Mouse (Mus musculus) embryonic facial prominence, embryonic 11.5 days (tissue): Measurements from ENCODE around the gene Mylk4. TPM values are rescaled to one million over a fixed set of nuclear protein-coding genes. Genes with fewer than 3 reads are reported as not detected.
A peak's percentile ranks its signal among the peaks of the same experiment; 100 is the strongest.

Experiments
- ATAC-seq: fragments of 200-750 bp; cut with Nextera tagmentation; replicated peaks from 2 replicates; pipeline ENCODE4 v1.8.0; 2017; ENCODE audit warnings: low read depth; ENCODE audit not compliant: insufficient number of reproducible peaks, low FRiP score, low TSS enrichment
- DNase-seq: peaks from one replicate; pipeline ENCODE4 v3.0.0-alpha.2; 2015; ENCODE audit warnings: low spot score
- H3K27ac ChIP-seq: fragments of 300-500 bp; sonication (generic); replicated peaks from 2 replicates; pipeline ENCODE4 v1.5.1; 2014; ENCODE audit warnings: mild to moderate bottlenecking, low read depth, low read length, control low read depth
- H3K27me3 ChIP-seq: fragments of 300-500 bp; sonication (generic); 2 replicates; pipeline ENCODE4 v1.6.1; 2014; ENCODE audit warnings: mild to moderate bottlenecking, low read length, moderate library complexity, mixed read lengths; ENCODE audit not compliant: control insufficient read depth, insufficient read depth
- H3K36me3 ChIP-seq: fragments of 300-500 bp; sonication (generic); replicated peaks from 2 replicates; pipeline ENCODE4 v1.6.1; 2014; ENCODE audit warnings: low read depth, mild to moderate bottlenecking, low read length, moderate library complexity, mixed read lengths; ENCODE audit not compliant: control insufficient read depth, insufficient read depth
- H3K4me1 ChIP-seq: fragments of 300-500 bp; sonication (generic); 2 replicates; pipeline ENCODE4 v1.6.1; 2014; ENCODE audit warnings: low read length, mixed read lengths; ENCODE audit not compliant: control insufficient read depth, insufficient read depth
- H3K4me2 ChIP-seq: fragments of 300-500 bp; sonication (generic); 2 replicates; pipeline ENCODE4 v1.6.1; 2014; ENCODE audit warnings: low read depth, mild to moderate bottlenecking, control low read depth, low read length, moderate library complexity
- H3K4me3 ChIP-seq: fragments of 300-500 bp; sonication (generic); 2 replicates; pipeline ENCODE4 v1.5.1; 2014; ENCODE audit warnings: low read depth, low read length, control low read depth
- H3K9ac ChIP-seq: fragments of 300-500 bp; sonication (generic); replicated peaks from 2 replicates; pipeline ENCODE4 v1.6.1; 2014; ENCODE audit warnings: mild to moderate bottlenecking, control low read depth, low read length
- H3K9me3 ChIP-seq: fragments of 300-500 bp; sonication (generic); replicated peaks from 2 replicates; pipeline ENCODE4 v1.6.1; 2016; ENCODE audit warnings: mild to moderate bottlenecking, low read length, inconsistent platforms, mixed read lengths; ENCODE audit not compliant: control insufficient read depth
- WGBS: fragments of 180-500 bp; shearing (Covaris S2); extraction: QIAGEN DNeasy Blood & Tissue Kit; methylation state at CpG from one replicate; pipeline ENCODE4 v1.1.7; 2014; 5-methylcytosine and 5-hydroxymethylcytosine counted together
- polyA plus RNA-seq: library from polyadenylated mRNA; unstranded; fragments of >200 nt; fragmentation: Nextera tagmentation; extraction: Ambion mirVana; gene quantifications from 2 replicates; pipeline ENCODE4 v1.2.1, GENCODE M21; 2014

Gene Mylk4
- 0.75 and 1.0 TPM in 2 replicates for polyA plus RNA-seq

GRCm38 (mm10) chr13:32783816-32784215 is at the start of gene Mylk4:
Gene Mylk4, minus strand, starts transcription at chr13:32783954.
- H3K36me3 ChIP-seq = no peaks in the 10 kb centered on the region
- no peak within 1 kb of the TSS for H3K27ac ChIP-seq
- no peak within 1 kb of the TSS for H3K9ac ChIP-seq
- DNase-seq (no peak), ATAC-seq (no peak)
- H3K27me3 ChIP-seq = no peaks in the 10 kb centered on the region
- 85% methylated on average over 8 of the region's 8 CpGs for WGBS
- no peak within 1 kb of the TSS for H3K4me2 ChIP-seq
- H3K4me3 ChIP-seq = no peak within 1 kb of the TSS
- H3K4me1 ChIP-seq = no peaks in the 10 kb centered on the region
- no peaks in the 10 kb centered on the region for H3K9me3 ChIP-seq

GRCm38 (mm10) chr13:32833237-32833636 is 49.5 kb upstream of the Mylk4 start:
- no peak overlapping the region for H3K4me3 ChIP-seq
- 46% methylated on average over 6 of the region's 6 CpGs for WGBS
- no peaks in the 10 kb centered on the region for H3K9me3 ChIP-seq
- H3K36me3 ChIP-seq = no peaks in the 10 kb centered on the region
- H3K27me3 ChIP-seq = no peaks in the 10 kb centered on the region
- no peak overlapping the region for H3K27ac ChIP-seq
- ATAC-seq (no peak), DNase-seq (no peak)
- H3K4me1 ChIP-seq = no peaks in the 10 kb centered on the region
- no peak overlapping the region for H3K4me2 ChIP-seq
- H3K9ac ChIP-seq = no peak overlapping the region

DNA sequence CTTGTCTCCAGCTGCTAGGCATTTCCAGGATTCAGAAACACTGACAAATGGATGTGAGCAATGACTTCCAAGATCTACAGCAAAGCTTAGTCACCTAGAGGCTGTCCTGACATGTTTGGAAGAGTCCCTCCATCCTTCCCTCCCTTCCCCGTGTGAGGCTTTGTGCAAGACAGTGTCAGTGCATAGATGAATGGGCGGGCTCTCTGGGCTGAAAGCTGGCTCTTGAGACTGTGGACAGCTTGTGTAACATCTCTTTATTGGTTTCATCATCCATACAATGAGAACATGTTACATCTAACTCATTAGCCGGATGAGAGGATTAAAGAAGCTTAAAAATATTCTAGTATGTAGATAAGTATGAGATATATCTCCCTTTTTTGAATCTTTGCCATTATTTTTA is 49.0 kb upstream of the Mylk4 start:
- Histone ChIP-seq H3K4me3 (no peak overlapping the region), H3K27me3 (no peaks in the 10 kb centered on the region), H3K4me2 (no peak overlapping the region), H3K9ac (no peak overlapping the region), H3K4me1 (no peaks in the 10 kb centered on the region), H3K9me3 (no peaks in the 10 kb centered on the region), H3K36me3 (no peaks in the 10 kb centered on the region), H3K27ac (no peak overlapping the region)
- 77% methylated on average over 3 of the region's 3 CpGs for WGBS
- no peak for ATAC-seq
- no peak for DNase-seq

- Histone ChIP-seq H3K27me3 (no peaks in the 10 kb centered on the region), H3K9me3 (no peaks in the 10 kb centered on the region), H3K36me3 (no peaks in the 10 kb centered on the region), H3K4me1 (no peaks in the 10 kb centered on the region), H3K9ac (no peak overlapping the region), H3K4me2 (no peak overlapping the region), H3K4me3 (no peak overlapping the region), H3K27ac (no peak overlapping the region)
- no peak for DNase-seq
- no peak for ATAC-seq
- 91% methylated on average over 3 of the region's 3 CpGs for WGBS
Observed at GRCm38 (mm10) chr13:32831505-32832273, 47.9 kb upstream of the Mylk4 start.

DNA sequence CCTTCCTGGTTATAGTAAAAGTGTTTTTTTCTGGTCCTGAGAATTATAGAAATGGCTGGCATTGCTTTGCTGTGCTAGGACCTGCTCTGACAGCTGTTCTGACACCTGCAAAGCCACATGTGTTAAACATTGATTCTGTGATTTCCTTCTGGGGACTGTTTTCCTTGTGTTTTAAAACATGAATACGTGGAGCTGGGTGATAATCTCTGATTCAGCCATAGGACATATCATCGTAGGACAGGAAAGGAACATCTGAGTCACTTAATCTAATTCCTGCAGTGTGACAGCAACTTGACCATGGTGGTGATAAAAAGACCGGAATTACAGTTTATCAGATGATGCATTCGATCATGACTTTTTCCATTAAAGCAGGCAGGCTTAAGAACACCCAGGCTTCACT is 45.1 kb upstream of the Mylk4 start:
- ATAC-seq (no peak), DNase-seq (no peak)
- Histone ChIP-seq H3K27ac (no peak overlapping the region), H3K9me3 (no peaks in the 10 kb centered on the region), H3K4me1 (no peaks in the 10 kb centered on the region), H3K4me2 (no peak overlapping the region), H3K27me3 (no peaks in the 10 kb centered on the region), H3K4me3 (no peak overlapping the region), H3K9ac (no peak overlapping the region), H3K36me3 (no peaks in the 10 kb centered on the region)
- 87% methylated on average over 4 of the region's 4 CpGs for WGBS

DNA sequence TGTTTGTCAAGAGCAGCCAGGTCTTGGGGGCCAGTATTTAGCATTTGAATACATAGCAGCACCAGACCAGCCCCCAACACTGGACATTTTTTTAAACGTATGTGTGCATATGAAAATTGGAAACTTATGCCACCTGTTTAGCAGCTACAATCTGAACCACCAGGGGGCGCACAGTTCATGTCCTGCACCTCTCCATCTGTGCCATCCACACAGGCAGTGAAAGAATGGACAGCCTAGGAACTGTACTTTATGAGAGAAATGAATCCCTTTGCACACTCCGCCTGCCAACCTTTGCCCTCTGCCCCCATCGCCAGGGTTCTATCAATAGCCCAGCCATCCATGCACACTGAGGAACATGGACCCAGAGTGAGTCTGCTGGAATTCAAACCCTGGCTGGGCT is 44.2 kb upstream of the Mylk4 start:
- Histone ChIP-seq H3K4me3 (no peak overlapping the region), H3K27ac (no peak overlapping the region), H3K4me1 (no peaks in the 10 kb centered on the region), H3K9ac (no peak overlapping the region), H3K36me3 (no peaks in the 10 kb centered on the region), H3K4me2 (no peak overlapping the region), H3K9me3 (no peaks in the 10 kb centered on the region), H3K27me3 (no peaks in the 10 kb centered on the region)
- 52% methylated on average over 4 of the region's 4 CpGs for WGBS
- ATAC-seq (no peak), DNase-seq (peak; percentile 68)

- Histone ChIP-seq H3K27ac (no peak overlapping the region), H3K9me3 (no peaks in the 10 kb centered on the region), H3K27me3 (no peaks in the 10 kb centered on the region), H3K4me2 (no peak overlapping the region), H3K36me3 (no peaks in the 10 kb centered on the region), H3K4me3 (no peak overlapping the region), H3K9ac (no peak overlapping the region), H3K4me1 (no peaks in the 10 kb centered on the region)
- ATAC-seq (no peak), DNase-seq (no peak)
- WGBS = 75% methylated on average over 3 of the region's 3 CpGs
Observed at GRCm38 (mm10) chr13:32827111-32827822, 43.5 kb upstream of the Mylk4 start.

DNA sequence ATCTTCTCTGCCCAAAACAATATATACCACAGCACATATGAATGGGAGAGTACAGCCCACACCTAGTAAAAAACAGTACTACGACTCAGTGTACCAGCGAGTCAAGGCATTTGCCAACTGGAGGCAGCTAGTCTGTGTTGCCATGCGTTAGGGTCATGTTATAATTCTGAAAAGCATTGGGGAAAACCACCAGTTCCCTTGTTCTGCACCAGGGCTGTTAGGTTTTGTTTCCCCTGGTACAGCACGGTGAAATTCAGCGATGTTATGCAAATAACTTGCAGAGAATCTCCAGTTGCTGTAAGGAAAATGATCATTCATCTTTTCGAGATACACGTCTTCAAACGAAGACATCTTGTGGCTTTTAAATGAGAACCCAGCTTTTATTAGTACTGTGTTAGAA is 41.8 kb upstream of the Mylk4 start:
- Histone ChIP-seq H3K4me2 (no peak overlapping the region), H3K9ac (no peak overlapping the region), H3K27ac (no peak overlapping the region), H3K9me3 (no peaks in the 10 kb centered on the region), H3K4me1 (no peaks in the 10 kb centered on the region), H3K4me3 (no peak overlapping the region), H3K36me3 (no peaks in the 10 kb centered on the region), H3K27me3 (no peaks in the 10 kb centered on the region)
- ATAC-seq = no peak
- no peak for DNase-seq
- 92% methylated on average over 8 of the region's 8 CpGs for WGBS
